Mouse (Mus musculus): Measurements from ENCODE around the gene Uty. TPM values are rescaled to one million over a fixed set of nuclear protein-coding genes. Genes with fewer than 3 reads are reported as not detected.

Uty gene
- polyA plus RNA-seq, 1 experiment from 2014 or later = 13.3 TPM

Other genes with a start within 250 kb of the Uty start
- gene Eif2s3y, start 235.2 kb downstream of the Uty start, polyA plus RNA-seq (2016; fragmentation: Nextera tagmentation; extraction: Ambion mirVana) = 31.3 and 37.1 TPM in 2 replicates
- 14.7 and 16.0 TPM in 2 replicates for gene Ddx3y, start 40.9 kb upstream of the Uty start, polyA plus RNA-seq (2016; fragmentation: Nextera tagmentation; extraction: Ambion mirVana)
- gene Usp9y, start 214.0 kb upstream of the Uty start, polyA plus RNA-seq (2016; fragmentation: Nextera tagmentation; extraction: Ambion mirVana) = not detected in 2 replicates